Mouse (Mus musculus) embryonic facial prominence, embryonic 14.5 days (tissue): ENCODE results near the gene Npl. TPM values are rescaled to one million over a fixed set of nuclear protein-coding genes. Genes with fewer than 3 reads are reported as not detected.
A peak's percentile ranks its signal among the peaks of the same experiment; 100 is the strongest.
"Not testable (repeated sequence)": the region's sequence is repeated elsewhere in the genome, so short reads cannot be mapped to it uniquely, and the experiment has no call there.

Experiments used
- ATAC-seq: fragments of 200-750 bp; cut with Nextera tagmentation; 2 replicates; pipeline ENCODE4 v1.8.0; 2017; ENCODE audit warnings: low read depth, moderate number of reproducible peaks, moderate TSS enrichment
- DNase-seq: peaks from one replicate; pipeline ENCODE4 v3.0.0-alpha.2; 2015; ENCODE audit warnings: low spot score
- H3K27ac ChIP-seq: fragments of 300-500 bp; sonication (generic); replicated peaks from 2 replicates; pipeline ENCODE4 v1.5.1; 2014; ENCODE audit warnings: low read depth, mild to moderate bottlenecking, low read length, moderate library complexity
- H3K27me3 ChIP-seq: fragments of 300-500 bp; sonication (generic); replicated peaks from 2 replicates; pipeline ENCODE4 v1.6.1; 2014; ENCODE audit warnings: low read length; ENCODE audit not compliant: control insufficient read depth, insufficient read depth
- H3K36me3 ChIP-seq: fragments of 300-500 bp; sonication (generic); 2 replicates; pipeline ENCODE4 v1.6.1; 2014; ENCODE audit warnings: low read length, mixed read lengths; ENCODE audit not compliant: control insufficient read depth, insufficient read depth
- H3K4me1 ChIP-seq: fragments of 300-500 bp; sonication (generic); 2 replicates; pipeline ENCODE4 v1.6.1; 2014; ENCODE audit warnings: antibody characterized with exemption, low read length; ENCODE audit not compliant: control insufficient read depth, insufficient read depth
- H3K4me2 ChIP-seq: fragments of 300-500 bp; sonication (generic); 2 replicates; pipeline ENCODE4 v1.6.1; 2014; ENCODE audit warnings: low read depth, mild to moderate bottlenecking, low read length, moderate library complexity, mixed read lengths
- H3K4me3 ChIP-seq: fragments of 300-500 bp; sonication (generic); 2 replicates; pipeline ENCODE4 v1.5.1; 2014; ENCODE audit warnings: low read depth, mild to moderate bottlenecking, low read length
- H3K9ac ChIP-seq: fragments of 300-500 bp; sonication (generic); 2 replicates; pipeline ENCODE4 v1.6.1; 2014; ENCODE audit warnings: low read depth, mild to moderate bottlenecking, low read length, moderate library complexity, mixed read lengths
- H3K9me3 ChIP-seq: fragments of 300-500 bp; sonication (generic); 2 replicates; pipeline ENCODE4 v1.6.1; 2016; ENCODE audit warnings: low read length; ENCODE audit not compliant: control insufficient read depth
- WGBS: fragments of 180-500 bp; shearing (Covaris S2); extraction: QIAGEN DNeasy Blood & Tissue Kit; methylation state at CpG from one replicate; pipeline ENCODE4 v1.1.7; 2014; 5-methylcytosine and 5-hydroxymethylcytosine counted together
- polyA plus RNA-seq: library from polyadenylated mRNA; unstranded; fragments of >200 nt; fragmentation: Nextera tagmentation; extraction: Ambion mirVana; gene quantifications from 2 replicates; pipeline ENCODE4 v1.2.1, GENCODE M21; 2014

Npl gene
- polyA plus RNA-seq, 1 experiment from 2014 or later = 14.9 TPM

- not testable (repeated sequence) for H3K4me1 ChIP-seq, ATAC-seq, H3K27me3 ChIP-seq, H3K4me2 ChIP-seq, H3K9ac ChIP-seq, H3K9me3 ChIP-seq, H3K36me3 ChIP-seq, DNase-seq, H3K4me3 ChIP-seq
- peak overlapping the region; percentile 80; the same call in 1 of the 2 replicates for H3K27ac ChIP-seq
- 92% methylated on average over 3 of the region's 3 CpGs for WGBS
Measured at GRCm38 (mm10) chr1:153532896-153533295, 16.9 kb downstream of the Npl start.

- H3K27ac ChIP-seq = peak overlapping the region; percentile 80
- peak overlapping the region; percentile 62 for H3K9ac ChIP-seq
- DNase-seq (peak; percentile 82), ATAC-seq (peak; percentile 71; the same call in 1 of the 2 replicates)
- peak overlapping the region; percentile 42 for H3K4me2 ChIP-seq
- H3K4me3 ChIP-seq = 0 out of 2 replicates have a peak overlapping the region, but pooled peaks have one; percentile 3
- no peaks in the 10 kb centered on the region for H3K36me3 ChIP-seq
- H3K4me1 ChIP-seq = peaks cover 5% of the 10 kb centered on the region; the same call in 1 of the 2 replicates
- WGBS = 17% methylated on average over 12 of the region's 12 CpGs
- H3K9me3 ChIP-seq = no peaks in the 10 kb centered on the region
- no peaks in the 10 kb centered on the region for H3K27me3 ChIP-seq
Measured at GRCm38 (mm10) chr1:153532234-153532841, 17.5 kb downstream of the Npl start.

- Histone ChIP-seq H3K4me2 (peak overlapping the region; percentile 42), H3K27me3 (no peaks in the 10 kb centered on the region), H3K27ac (peak overlapping the region; percentile 80), H3K4me1 (peaks cover 5% of the 10 kb centered on the region; the same call in 1 of the 2 replicates), H3K4me3 (no peak overlapping the region), H3K9me3 (no peaks in the 10 kb centered on the region), H3K36me3 (no peaks in the 10 kb centered on the region), H3K9ac (peak overlapping the region; percentile 62)
- ATAC-seq (peak; percentile 51; the same call in 1 of the 2 replicates), DNase-seq (peak; percentile 14)
- WGBS = 25% methylated on average over 9 of the region's 9 CpGs
Measured at GRCm38 (mm10) chr1:153531677-153532233, 18.1 kb downstream of the Npl start.

GRCm38 (mm10) chr1:153522116-153522515 lies 27.7 kb downstream of the Npl start:
- Histone ChIP-seq H3K4me2 (no peak overlapping the region), H3K9ac (no peak overlapping the region), H3K36me3 (no peaks in the 10 kb centered on the region), H3K9me3 (no peaks in the 10 kb centered on the region), H3K27ac (no peak overlapping the region), H3K4me1 (no peaks in the 10 kb centered on the region), H3K27me3 (no peaks in the 10 kb centered on the region), H3K4me3 (no peak overlapping the region)
- DNase-seq (no peak), ATAC-seq (no peak)
- 43% methylated on average over 3 of the region's 3 CpGs for WGBS

- Histone ChIP-seq H3K4me1 (no peaks in the 10 kb centered on the region), H3K36me3 (no peaks in the 10 kb centered on the region), H3K9ac (no peak overlapping the region), H3K27ac (no peak overlapping the region), H3K27me3 (no peaks in the 10 kb centered on the region), H3K4me2 (no peak overlapping the region), H3K4me3 (no peak overlapping the region), H3K9me3 (no peaks in the 10 kb centered on the region)
- peak; percentile 11 for DNase-seq
- no peak; the same call in 1 of the 2 replicates for ATAC-seq
- 84% methylated on average over 12 of the region's 12 CpGs for WGBS
Measured at GRCm38 (mm10) chr1:153515368-153515767, 34.5 kb downstream of the Npl start.

GRCm38 (mm10) chr1:153510330-153511009 lies 39.4 kb downstream of the Npl start:
- DNase-seq = no peak
- no peak for ATAC-seq
- H3K27ac ChIP-seq = no peak overlapping the region
- no peaks in the 10 kb centered on the region for H3K9me3 ChIP-seq
- H3K9ac ChIP-seq = no peak overlapping the region
- H3K27me3 ChIP-seq = no peaks in the 10 kb centered on the region
- no peaks in the 10 kb centered on the region for H3K4me1 ChIP-seq
- no peak overlapping the region for H3K4me2 ChIP-seq
- no peak overlapping the region for H3K4me3 ChIP-seq
- H3K36me3 ChIP-seq = no peaks in the 10 kb centered on the region
- 66% methylated on average over 2 of the region's 2 CpGs for WGBS

- not testable (repeated sequence) for ATAC-seq, H3K4me3 ChIP-seq, H3K9me3 ChIP-seq, H3K4me2 ChIP-seq, H3K27ac ChIP-seq, H3K9ac ChIP-seq, H3K4me1 ChIP-seq, H3K27me3 ChIP-seq, DNase-seq, H3K36me3 ChIP-seq
- WGBS = 67% methylated on average over 8 of the region's 8 CpGs
Measured at GRCm38 (mm10) chr1:153509569-153509968, 40.3 kb downstream of the Npl start.

GRCm38 (mm10) chr1:153509012-153509411 lies 40.8 kb downstream of the Npl start:
- no peaks in the 10 kb centered on the region for H3K9me3 ChIP-seq
- no peaks in the 10 kb centered on the region for H3K36me3 ChIP-seq
- no peak overlapping the region for H3K27ac ChIP-seq
- WGBS = 83% methylated on average over 6 of the region's 6 CpGs
- DNase-seq = no peak
- H3K4me3 ChIP-seq = no peak overlapping the region
- ATAC-seq = no peak
- H3K9ac ChIP-seq = no peak overlapping the region
- no peaks in the 10 kb centered on the region for H3K4me1 ChIP-seq
- no peak overlapping the region for H3K4me2 ChIP-seq
- no peaks in the 10 kb centered on the region for H3K27me3 ChIP-seq
